Mouse (Mus musculus): ENCODE measurements around the gene Tbx4. TPM values are rescaled to one million over a fixed set of nuclear protein-coding genes. Genes with fewer than 3 reads are reported as not detected.

Tbx4 gene
- polyA plus RNA-seq, 1 experiment from 2014 or later = 0.24 TPM

- peaks cover 14% of the 10 kb centered on the region for H3K4me1 ChIP-seq (ENCODE audit: control insufficient read depth, insufficient read depth, low read length)
Measured at GRCm38 (mm10) chr11:85846509-85846908, 39.7 kb upstream of the Tbx4 start.

DNA sequence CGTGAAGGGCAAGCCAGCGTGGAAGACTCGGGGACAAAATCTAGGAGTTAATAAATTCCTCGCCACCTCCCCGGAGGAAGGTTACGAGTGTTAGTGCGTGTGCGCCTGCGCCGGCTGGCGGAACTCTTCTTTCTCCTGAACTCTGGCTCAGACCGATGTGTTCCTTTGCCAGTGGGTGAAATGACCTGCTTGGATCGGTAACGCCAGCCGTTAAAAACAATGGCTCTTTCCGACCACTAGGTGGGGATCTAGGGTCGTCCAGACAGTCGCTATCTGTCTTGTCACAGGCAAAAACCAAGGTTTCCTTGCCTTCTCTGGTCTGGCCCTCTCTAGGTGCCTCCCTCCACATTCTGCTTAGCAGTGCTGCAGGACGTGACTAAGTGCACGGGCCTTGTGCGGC, 37.2 kb upstream of the Tbx4 start:
- no peaks in the 10 kb centered on the region for H3K9me3 ChIP-seq (ENCODE audit: control insufficient read depth, low read length)
- H3K4me3 ChIP-seq (ENCODE audit: low read depth, low read length) = no peak overlapping the region
- no peaks in the 10 kb centered on the region for H3K36me3 ChIP-seq (ENCODE audit: control insufficient read depth, insufficient read depth, low read length)
- peak overlapping the region; percentile 46 for H3K4me2 ChIP-seq (ENCODE audit: low read depth)
- 3% methylated on average over 21 of the region's 21 CpGs for WGBS
- H3K27ac ChIP-seq (ENCODE audit: low read depth, low read length) = no peak overlapping the region
- peak; percentile 79 for DNase-seq (ENCODE audit: low spot score)
- peak overlapping the region; percentile 47 for H3K9ac ChIP-seq (ENCODE audit: low read length)
- 0 out of 2 replicates have a peak, but pooled peaks cover 3% of the 10 kb centered on the region for H3K4me1 ChIP-seq (ENCODE audit: control insufficient read depth, insufficient read depth, low read length)
- peaks cover 13% of the 10 kb centered on the region for H3K27me3 ChIP-seq (ENCODE audit: control insufficient read depth, insufficient read depth, low read length)
- ATAC-seq (ENCODE audit: insufficient read depth, low FRiP score, low TSS enrichment) = no peak

More at GRCm38 (mm10) chr11:85846509-85846908, 39.7 kb upstream of the Tbx4 start:
- H3K4me3 ChIP-seq (ENCODE audit: low read depth, low read length) = no peak overlapping the region
- ATAC-seq (ENCODE audit: insufficient read depth, low FRiP score, low TSS enrichment) (no peak), DNase-seq (ENCODE audit: low spot score) (no peak)
- H3K4me2 ChIP-seq (ENCODE audit: low read depth) = no peak overlapping the region
- no peaks in the 10 kb centered on the region for H3K36me3 ChIP-seq (ENCODE audit: control insufficient read depth, insufficient read depth, low read length)
- 45% methylated on average over 4 of the region's 4 CpGs for WGBS
- no peaks in the 10 kb centered on the region for H3K9me3 ChIP-seq (ENCODE audit: control insufficient read depth, low read length)
- no peak overlapping the region for H3K9ac ChIP-seq (ENCODE audit: low read length)
- H3K27me3 ChIP-seq (ENCODE audit: control insufficient read depth, insufficient read depth, low read length) = peaks cover 29% of the 10 kb centered on the region
- no peak overlapping the region for H3K27ac ChIP-seq (ENCODE audit: low read depth, low read length)

DNA sequence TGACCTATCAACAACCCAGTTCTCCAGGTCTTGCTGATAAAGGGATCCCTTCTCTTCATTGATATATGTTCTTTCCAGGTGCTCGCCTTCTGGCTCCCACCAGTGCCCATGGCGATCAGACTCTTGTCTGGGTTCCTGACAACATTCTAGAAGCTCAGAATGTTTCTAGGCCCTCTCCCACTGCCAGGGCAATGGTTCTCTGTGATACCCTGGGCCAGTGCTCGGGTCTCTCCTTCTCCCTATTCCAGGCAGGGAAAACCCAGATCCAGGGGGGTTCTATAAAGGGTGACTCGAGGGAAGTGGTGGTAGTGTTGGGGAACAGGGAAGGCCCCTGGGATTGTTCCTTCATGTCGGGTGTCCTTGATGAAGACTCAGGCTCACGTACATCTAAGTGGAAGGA, 36.0 kb upstream of the Tbx4 start, which contains the start of gene Gm11444:
Gene Gm11444, minus strand, starts transcription at position 101 of the 400 bp plus-strand sequence.
- ATAC-seq (ENCODE audit: insufficient read depth, low FRiP score, low TSS enrichment) = no peak
- no peak within 1 kb of the TSS for H3K27ac ChIP-seq (ENCODE audit: low read depth, low read length)
- H3K4me2 ChIP-seq (ENCODE audit: low read depth) = no peak within 1 kb of the TSS
- H3K9ac ChIP-seq (ENCODE audit: low read length) = no peak within 1 kb of the TSS
- H3K4me3 ChIP-seq (ENCODE audit: low read depth, low read length) = no peak within 1 kb of the TSS
- H3K4me1 ChIP-seq (ENCODE audit: control insufficient read depth, insufficient read depth, low read length) = 0 out of 2 replicates have a peak, but pooled peaks cover 3% of the 10 kb centered on the region
- 82% methylated on average over 6 of the region's 6 CpGs for WGBS
- no peaks in the 10 kb centered on the region for H3K36me3 ChIP-seq (ENCODE audit: control insufficient read depth, insufficient read depth, low read length)
- H3K9me3 ChIP-seq (ENCODE audit: control insufficient read depth, low read length) = no peaks in the 10 kb centered on the region
- no peak for DNase-seq (ENCODE audit: low spot score)
- peaks cover 9% of the 10 kb centered on the region for H3K27me3 ChIP-seq (ENCODE audit: control insufficient read depth, insufficient read depth, low read length)

- DNase-seq (ENCODE audit: low spot score) (peak; percentile 46), ATAC-seq (ENCODE audit: insufficient read depth, low FRiP score, low TSS enrichment) (no peak)
- 41% methylated on average over 6 of the region's 6 CpGs for WGBS
- Histone ChIP-seq H3K27me3 (ENCODE audit: control insufficient read depth, insufficient read depth, low read length) (peaks cover 4% of the 10 kb centered on the region; the same call in 1 of the 2 replicates), H3K9me3 (ENCODE audit: control insufficient read depth, low read length) (no peaks in the 10 kb centered on the region), H3K4me3 (ENCODE audit: low read depth, low read length) (no peak overlapping the region), H3K4me2 (ENCODE audit: low read depth) (no peak overlapping the region), H3K4me1 (ENCODE audit: control insufficient read depth, insufficient read depth, low read length) (0 out of 2 replicates have a peak, but pooled peaks cover 3% of the 10 kb centered on the region), H3K27ac (ENCODE audit: low read depth, low read length) (no peak overlapping the region), H3K9ac (ENCODE audit: low read length) (no peak overlapping the region), H3K36me3 (ENCODE audit: control insufficient read depth, insufficient read depth, low read length) (no peaks in the 10 kb centered on the region)
Measured at GRCm38 (mm10) chr11:85850758-85851157, 35.5 kb upstream of the Tbx4 start.

DNA sequence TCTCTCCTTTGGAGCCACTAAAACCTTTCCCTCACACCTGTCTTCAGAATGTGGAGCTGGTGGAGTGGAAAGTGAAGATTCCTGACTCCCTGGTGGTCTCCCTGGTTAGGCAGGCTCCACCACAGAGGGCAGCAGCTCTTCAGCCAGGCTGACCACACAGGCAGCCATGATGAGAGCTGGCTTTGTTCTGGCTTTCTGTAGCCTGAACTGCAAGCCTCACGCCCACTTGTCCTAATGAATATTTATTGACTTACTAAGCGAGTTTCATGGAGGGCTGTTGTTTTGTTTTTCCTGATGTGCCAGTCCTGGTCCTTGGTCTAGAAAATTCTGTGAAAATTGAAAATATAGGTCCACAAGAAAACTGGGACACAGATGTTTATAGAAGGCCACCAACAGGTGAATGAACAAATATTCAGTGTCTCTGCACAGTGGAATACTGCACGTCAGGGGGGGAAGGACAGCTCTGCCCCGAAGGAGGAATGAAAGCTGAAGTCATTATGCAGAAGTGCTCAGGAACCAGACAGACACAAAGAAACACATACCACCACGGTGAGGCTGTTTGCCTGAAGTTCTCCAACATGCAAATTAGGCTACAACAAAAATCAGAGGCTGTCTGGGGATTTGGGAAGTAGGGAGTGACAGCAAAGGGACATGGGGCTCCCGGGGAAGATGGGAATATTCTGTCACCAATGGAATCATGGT, 28.1 kb upstream of the Tbx4 start:
- DNase-seq (ENCODE audit: low spot score) = peak; percentile 71
- H3K4me2 ChIP-seq (ENCODE audit: low read depth) = 0 out of 2 replicates have a peak overlapping the region, but pooled peaks have one; percentile 14
- no peaks in the 10 kb centered on the region for H3K36me3 ChIP-seq (ENCODE audit: control insufficient read depth, insufficient read depth, low read length)
- 21% methylated on average over 6 of the region's 6 CpGs for WGBS
- no peak overlapping the region for H3K27ac ChIP-seq (ENCODE audit: low read depth, low read length)
- H3K4me3 ChIP-seq (ENCODE audit: low read depth, low read length) = no peak overlapping the region
- H3K9me3 ChIP-seq (ENCODE audit: control insufficient read depth, low read length) = no peaks in the 10 kb centered on the region
- H3K27me3 ChIP-seq (ENCODE audit: control insufficient read depth, insufficient read depth, low read length) = no peaks in the 10 kb centered on the region
- peaks cover 4% of the 10 kb centered on the region for H3K4me1 ChIP-seq (ENCODE audit: control insufficient read depth, insufficient read depth, low read length)
- no peak overlapping the region for H3K9ac ChIP-seq (ENCODE audit: low read length)
- ATAC-seq (ENCODE audit: insufficient read depth, low FRiP score, low TSS enrichment) = peak; percentile 55; the same call in 1 of the 2 replicates

GRCm38 (mm10) chr11:85864363-85864762, 21.9 kb upstream of the Tbx4 start:
- ATAC-seq (ENCODE audit: insufficient read depth, low FRiP score, low TSS enrichment) (no peak), DNase-seq (ENCODE audit: low spot score) (no peak)
- Histone ChIP-seq H3K9ac (ENCODE audit: low read length) (no peak overlapping the region), H3K9me3 (ENCODE audit: control insufficient read depth, low read length) (no peaks in the 10 kb centered on the region), H3K27me3 (ENCODE audit: control insufficient read depth, insufficient read depth, low read length) (no peaks in the 10 kb centered on the region), H3K4me1 (ENCODE audit: control insufficient read depth, insufficient read depth, low read length) (no peaks in the 10 kb centered on the region), H3K27ac (ENCODE audit: low read depth, low read length) (no peak overlapping the region), H3K4me3 (ENCODE audit: low read depth, low read length) (no peak overlapping the region), H3K36me3 (ENCODE audit: control insufficient read depth, insufficient read depth, low read length) (no peaks in the 10 kb centered on the region), H3K4me2 (ENCODE audit: low read depth) (no peak overlapping the region)
- 41% methylated on average over 7 of the region's 7 CpGs for WGBS

DNA sequence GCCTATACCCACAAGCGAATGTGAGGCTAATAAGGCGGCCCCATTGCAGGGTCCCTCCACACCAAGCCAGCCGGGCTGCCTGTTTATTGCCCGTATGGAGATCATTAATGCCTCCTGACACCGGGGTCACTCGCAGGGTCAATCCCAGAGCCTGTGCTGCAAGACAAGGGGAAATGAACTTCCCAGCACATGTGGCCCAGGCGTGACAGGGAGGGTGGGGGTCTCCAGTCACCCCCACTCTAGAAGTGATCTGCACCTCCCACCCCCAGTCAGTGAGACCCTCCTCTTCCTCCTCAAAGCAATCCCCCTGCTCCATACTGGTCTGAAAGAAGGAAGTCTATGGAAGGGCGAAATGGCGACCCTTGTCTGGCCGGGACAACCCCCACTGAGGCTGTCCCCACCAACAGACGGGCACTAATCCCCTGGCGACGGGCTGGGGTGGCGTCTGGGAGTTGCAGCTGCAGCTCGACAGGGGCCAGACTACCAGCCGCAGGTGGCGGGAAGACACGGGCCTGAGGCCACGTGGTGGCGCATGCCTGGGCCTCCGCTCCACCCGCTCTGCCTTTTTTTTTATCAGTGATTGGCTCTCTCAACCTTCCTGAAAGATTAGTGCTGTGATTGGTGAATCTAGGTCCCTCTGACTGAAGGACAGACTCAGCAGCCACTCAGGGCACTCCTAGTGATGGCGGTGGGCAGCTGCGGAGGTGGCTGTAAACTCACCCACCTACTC, 10.0 kb upstream of the Tbx4 start:
- Histone ChIP-seq H3K9me3 (ENCODE audit: control insufficient read depth, low read length) (no peaks in the 10 kb centered on the region), H3K36me3 (ENCODE audit: control insufficient read depth, insufficient read depth, low read length) (no peaks in the 10 kb centered on the region), H3K27me3 (ENCODE audit: control insufficient read depth, insufficient read depth, low read length) (no peaks in the 10 kb centered on the region), H3K4me1 (ENCODE audit: control insufficient read depth, insufficient read depth, low read length) (no peaks in the 10 kb centered on the region), H3K27ac (ENCODE audit: low read depth, low read length) (no peak overlapping the region), H3K9ac (ENCODE audit: low read length) (no peak overlapping the region), H3K4me3 (ENCODE audit: low read depth, low read length) (no peak overlapping the region), H3K4me2 (ENCODE audit: low read depth) (no peak overlapping the region)
- ATAC-seq (ENCODE audit: insufficient read depth, low FRiP score, low TSS enrichment) (no peak), DNase-seq (ENCODE audit: low spot score) (peak; percentile 41)
- WGBS = 48% methylated on average over 24 of the region's 24 CpGs

GRCm38 (mm10) chr11:85884498-85884897, 1.7 kb upstream of the Tbx4 start:
- no peak overlapping the region for H3K9ac ChIP-seq (ENCODE audit: low read length)
- ATAC-seq (ENCODE audit: insufficient read depth, low FRiP score, low TSS enrichment) (no peak), DNase-seq (ENCODE audit: low spot score) (no peak)
- H3K27me3 ChIP-seq (ENCODE audit: control insufficient read depth, insufficient read depth, low read length) = peaks cover 40% of the 10 kb centered on the region
- H3K4me1 ChIP-seq (ENCODE audit: control insufficient read depth, insufficient read depth, low read length) = no peaks in the 10 kb centered on the region
- 55% methylated on average over 4 of the region's 4 CpGs for WGBS
- H3K4me2 ChIP-seq (ENCODE audit: low read depth) = no peak overlapping the region
- no peaks in the 10 kb centered on the region for H3K9me3 ChIP-seq (ENCODE audit: control insufficient read depth, low read length)
- H3K36me3 ChIP-seq (ENCODE audit: control insufficient read depth, insufficient read depth, low read length) = no peaks in the 10 kb centered on the region; the same call in 1 of the 2 replicates
- H3K27ac ChIP-seq (ENCODE audit: low read depth, low read length) = no peak overlapping the region
- no peak overlapping the region for H3K4me3 ChIP-seq (ENCODE audit: low read depth, low read length)

All from neural tube, embryonic 11.5 days (tissue).